Mouse (Mus musculus) liver, embryonic 15.5 days (tissue): ENCODE data around the gene Gm45234. TPM values are rescaled to one million over a fixed set of nuclear protein-coding genes. Genes with fewer than 3 reads are reported as not detected.
A peak's percentile ranks its signal among the peaks of the same experiment; 100 is the strongest.

Experiments used
- ATAC-seq: fragments of 200-750 bp; cut with Nextera tagmentation; 2 replicates; pipeline ENCODE4 v1.8.0; 2017; ENCODE audit warnings: moderate number of reproducible peaks, mild to moderate bottlenecking, moderate library complexity; ENCODE audit not compliant: insufficient read depth
- H3K27ac ChIP-seq: fragments of 300-500 bp; sonication (generic); replicated peaks from 2 replicates; pipeline ENCODE4 v1.5.1; 2015; ENCODE audit warnings: mild to moderate bottlenecking, inconsistent platforms
- H3K27me3 ChIP-seq: fragments of 300-500 bp; sonication (generic); 2 replicates; pipeline ENCODE4 v1.6.1; 2015; ENCODE audit warnings: mild to moderate bottlenecking, inconsistent platforms
- H3K36me3 ChIP-seq: fragments of 300-500 bp; sonication (generic); replicated peaks from 2 replicates; pipeline ENCODE4 v1.6.1; 2015; ENCODE audit warnings: moderate library complexity, mild to moderate bottlenecking, inconsistent platforms
- H3K4me1 ChIP-seq: fragments of 300-500 bp; sonication (generic); replicated peaks from 2 replicates; pipeline ENCODE4 v1.6.1; 2015; ENCODE audit warnings: inconsistent platforms
- H3K4me2 ChIP-seq: fragments of 300-500 bp; sonication (generic); 2 replicates; pipeline ENCODE4 v1.6.1; 2015; ENCODE audit warnings: moderate library complexity, mild to moderate bottlenecking, inconsistent platforms
- H3K4me3 ChIP-seq: fragments of 300-500 bp; sonication (generic); replicated peaks from 2 replicates; pipeline ENCODE4 v1.5.1; 2015; ENCODE audit warnings: mild to moderate bottlenecking, inconsistent platforms
- H3K9ac ChIP-seq: fragments of 300-500 bp; sonication (generic); 2 replicates; pipeline ENCODE4 v1.6.1; 2015; ENCODE audit warnings: moderate library complexity, mild to moderate bottlenecking, inconsistent platforms
- H3K9me3 ChIP-seq: fragments of 300-500 bp; sonication (generic); replicated peaks from 2 replicates; pipeline ENCODE4 v1.6.1; 2016; ENCODE audit warnings: inconsistent platforms
- WGBS: fragments of 180-500 bp; shearing (Covaris S2); methylation state at CpG from one replicate; pipeline ENCODE4 v1.1.7; 2015; ENCODE audit warnings: mixed read lengths; ENCODE audit not compliant: insufficient replicate concordance; 5-methylcytosine and 5-hydroxymethylcytosine counted together
- polyA plus RNA-seq: library from polyadenylated mRNA; unstranded; fragments of >200 nt; fragmentation: Nextera tagmentation; extraction: Ambion mirVana; gene quantifications from 2 replicates; pipeline ENCODE4 v1.2.1, GENCODE M21; 2015

The Gm45234 gene
- polyA plus RNA-seq, 1 experiment from 2014 or later = not detected

DNA sequence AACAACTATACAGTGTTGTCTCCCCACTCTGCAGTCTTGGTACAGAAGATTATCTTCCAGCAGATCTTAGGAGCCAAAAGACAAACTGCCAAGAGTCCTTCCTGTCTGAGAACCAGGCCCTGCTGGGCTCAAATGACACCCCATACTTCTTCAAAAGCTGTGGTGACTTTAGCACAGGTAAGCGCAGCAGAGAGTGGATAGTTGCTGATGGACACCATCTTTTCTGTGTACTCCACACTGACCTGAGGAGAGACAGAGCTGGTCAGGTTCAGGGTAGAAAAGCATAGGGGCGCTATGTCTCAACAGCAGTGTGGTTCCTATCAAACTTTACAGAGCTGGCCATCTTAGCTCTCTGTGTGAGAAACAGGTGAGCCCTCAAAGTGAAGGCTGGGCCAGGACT is 51.4 kb downstream of the Gm45234 start:
- peaks cover 98% of the 10 kb centered on the region for H3K36me3 ChIP-seq

DNA sequence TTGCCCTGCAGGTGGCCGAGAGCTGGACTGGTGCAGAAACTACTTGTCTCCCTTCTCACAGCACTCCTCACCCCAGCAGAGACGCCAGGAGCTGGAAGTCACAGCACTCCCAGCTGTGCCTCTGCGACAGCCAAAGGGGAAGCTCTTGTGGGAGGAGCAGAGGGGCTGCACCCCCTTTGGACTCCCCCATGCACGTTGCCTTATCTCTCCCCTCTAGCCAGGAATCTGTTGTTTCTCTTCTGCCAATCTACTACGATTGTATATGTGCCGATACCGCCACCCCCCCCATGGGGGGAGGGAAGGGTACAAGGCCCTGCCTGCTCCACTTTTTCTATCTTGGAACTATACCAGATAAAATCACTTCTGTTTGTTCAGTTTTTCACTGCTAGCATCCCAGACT is 52.0 kb downstream of the Gm45234 start:
- H3K4me3 ChIP-seq = no peak overlapping the region
- no peak overlapping the region for H3K4me2 ChIP-seq
- H3K4me1 ChIP-seq = peaks cover 29% of the 10 kb centered on the region
- peaks cover 99% of the 10 kb centered on the region for H3K36me3 ChIP-seq
- H3K9ac ChIP-seq = no peak overlapping the region
- no peak overlapping the region for H3K27ac ChIP-seq
- no peaks in the 10 kb centered on the region for H3K27me3 ChIP-seq
- WGBS = 38% methylated on average over 7 of the region's 7 CpGs
- ATAC-seq = no peak
- no peaks in the 10 kb centered on the region for H3K9me3 ChIP-seq

More for the DNA sequence above, 51.4 kb downstream of the Gm45234 start:
- H3K27ac ChIP-seq = no peak overlapping the region
- H3K9ac ChIP-seq = no peak overlapping the region
- no peaks in the 10 kb centered on the region for H3K9me3 ChIP-seq
- H3K4me2 ChIP-seq = no peak overlapping the region
- no peak overlapping the region for H3K4me3 ChIP-seq
- ATAC-seq = no peak
- peaks cover 32% of the 10 kb centered on the region for H3K4me1 ChIP-seq
- H3K27me3 ChIP-seq = no peaks in the 10 kb centered on the region
- WGBS = 82% methylated on average over 2 of the region's 2 CpGs

DNA sequence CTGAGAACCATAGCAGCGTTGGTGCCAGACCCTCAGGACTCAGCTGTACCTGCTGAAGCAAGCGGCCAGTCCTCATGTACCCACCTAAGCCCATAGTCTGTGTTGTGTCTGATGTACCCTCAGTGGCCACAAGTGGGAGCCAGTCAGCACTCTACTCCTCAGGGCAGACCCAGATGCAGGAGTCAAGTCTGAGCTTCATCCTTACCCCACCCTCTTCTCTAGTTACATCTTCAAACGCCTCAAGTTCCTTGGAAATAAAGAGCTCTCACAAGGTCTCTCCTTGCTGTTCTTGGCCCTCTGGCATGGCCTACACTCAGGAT is 53.1 kb downstream of the Gm45234 start:
- H3K27me3 ChIP-seq = no peaks in the 10 kb centered on the region
- peaks cover 19% of the 10 kb centered on the region; the same call in 1 of the 2 replicates for H3K4me1 ChIP-seq
- WGBS = 57% methylated on average over 3 of the region's 3 CpGs
- no peak overlapping the region for H3K4me3 ChIP-seq
- peak; percentile 51; the same call in 1 of the 2 replicates for ATAC-seq
- H3K9ac ChIP-seq = no peak overlapping the region
- H3K9me3 ChIP-seq = no peaks in the 10 kb centered on the region
- peaks cover 99% of the 10 kb centered on the region for H3K36me3 ChIP-seq
- H3K4me2 ChIP-seq = no peak overlapping the region
- no peak overlapping the region for H3K27ac ChIP-seq

DNA sequence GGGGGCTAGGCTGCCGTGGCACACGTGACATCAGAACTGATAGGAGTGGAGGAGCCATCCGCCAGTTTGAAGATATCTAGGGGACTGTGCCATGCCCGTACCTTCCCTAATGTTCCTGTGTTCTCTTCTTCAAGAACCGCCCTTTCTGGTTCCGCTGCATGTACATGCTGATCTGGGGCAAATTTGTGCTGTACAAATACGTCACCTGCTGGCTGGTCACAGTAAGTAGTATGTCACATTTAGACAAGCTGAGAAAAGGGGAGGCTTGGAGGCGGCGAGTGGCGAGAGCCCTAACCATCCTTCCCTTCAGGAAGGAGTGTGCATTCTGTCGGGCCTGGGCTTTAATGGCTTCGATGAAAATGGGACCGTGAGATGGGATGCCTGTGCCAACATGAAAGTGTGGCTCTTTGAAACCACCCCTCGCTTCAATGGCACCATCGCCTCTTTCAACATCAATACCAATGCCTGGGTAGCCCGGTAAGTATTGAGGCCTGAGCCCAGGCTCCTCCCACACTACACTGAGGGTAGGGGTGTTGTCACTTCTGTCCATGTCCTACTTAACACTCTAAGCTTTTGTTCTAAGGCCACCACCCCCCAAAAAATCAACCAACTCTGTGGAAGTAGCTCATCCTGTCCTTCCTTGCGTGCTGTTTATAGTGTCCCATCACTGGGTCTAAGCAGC is 53.6 kb downstream of the Gm45234 start:
- Histone ChIP-seq H3K36me3 (peaks cover 96% of the 10 kb centered on the region), H3K27me3 (no peaks in the 10 kb centered on the region), H3K4me2 (no peak overlapping the region), H3K4me1 (peaks cover 19% of the 10 kb centered on the region; the same call in 1 of the 2 replicates), H3K4me3 (no peak overlapping the region), H3K27ac (no peak overlapping the region), H3K9me3 (no peaks in the 10 kb centered on the region), H3K9ac (no peak overlapping the region)
- no peak for ATAC-seq
- WGBS = 75% methylated on average over 17 of the region's 17 CpGs

DNA sequence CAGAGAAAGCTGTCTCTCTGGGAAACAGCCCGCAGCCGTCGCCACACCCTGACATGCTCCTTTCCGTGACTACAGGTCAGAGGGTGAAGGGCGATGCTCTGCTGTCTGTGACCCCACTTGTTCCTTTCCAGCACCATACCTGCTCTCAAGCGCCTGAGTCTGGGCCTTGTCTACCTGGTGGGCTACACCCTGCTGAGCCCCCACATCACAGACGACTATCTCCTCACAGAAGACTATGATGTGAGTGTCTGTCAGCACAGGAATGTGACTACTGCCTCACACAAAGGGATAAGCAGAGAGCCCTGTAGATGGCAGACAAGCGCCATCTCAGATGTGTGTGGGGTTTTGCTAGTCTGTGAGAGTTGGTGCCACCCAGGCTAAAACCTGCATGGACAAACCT is 54.5 kb downstream of the Gm45234 start:
- Histone ChIP-seq H3K27me3 (no peaks in the 10 kb centered on the region), H3K4me3 (no peak overlapping the region), H3K27ac (no peak overlapping the region), H3K9me3 (no peaks in the 10 kb centered on the region), H3K4me1 (peaks cover 19% of the 10 kb centered on the region; the same call in 1 of the 2 replicates), H3K36me3 (peaks cover 92% of the 10 kb centered on the region), H3K4me2 (no peak overlapping the region), H3K9ac (no peak overlapping the region)
- WGBS = 88% methylated on average over 8 of the region's 8 CpGs
- ATAC-seq = no peak

DNA sequence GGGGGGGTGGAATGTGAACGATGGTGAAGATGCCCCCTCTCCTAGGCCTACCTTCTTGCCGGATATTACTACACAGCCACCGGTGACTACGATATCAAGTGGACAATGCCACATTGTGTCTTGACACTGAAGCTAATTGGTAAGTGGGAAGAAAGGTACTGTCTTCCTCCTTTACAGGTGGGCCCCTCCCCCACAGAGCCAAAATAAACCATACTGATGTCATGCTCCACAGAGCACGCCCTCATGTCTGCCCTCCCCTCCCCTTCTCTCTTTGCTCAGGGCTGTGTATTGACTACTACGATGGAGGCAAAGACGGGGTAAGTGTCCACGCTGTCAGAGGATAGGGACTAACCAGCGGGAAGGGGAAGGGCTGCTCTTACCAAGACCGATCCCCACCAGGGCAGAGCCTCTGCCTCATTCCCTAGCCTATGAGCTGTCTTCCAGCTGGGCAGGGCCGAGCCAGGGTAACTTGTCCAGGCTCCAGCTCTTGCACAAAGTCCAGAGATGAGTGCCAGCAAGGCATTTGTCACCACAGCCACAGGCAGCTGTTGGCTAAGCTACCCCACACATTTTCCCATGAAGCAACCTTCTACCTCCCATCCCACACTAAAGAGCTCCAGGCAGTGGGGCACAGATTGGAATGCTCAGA is 55.7 kb downstream of the Gm45234 start:
- Histone ChIP-seq H3K4me3 (no peak overlapping the region), H3K9ac (no peak overlapping the region), H3K9me3 (no peaks in the 10 kb centered on the region), H3K27me3 (no peaks in the 10 kb centered on the region), H3K27ac (peak overlapping the region; percentile 38; the same call in 1 of the 2 replicates), H3K4me2 (no peak overlapping the region), H3K4me1 (peaks cover 19% of the 10 kb centered on the region; the same call in 1 of the 2 replicates), H3K36me3 (peaks cover 90% of the 10 kb centered on the region)
- WGBS = 81% methylated on average over 11 of the region's 11 CpGs
- ATAC-seq = peak; percentile 7; the same call in 1 of the 2 replicates

DNA sequence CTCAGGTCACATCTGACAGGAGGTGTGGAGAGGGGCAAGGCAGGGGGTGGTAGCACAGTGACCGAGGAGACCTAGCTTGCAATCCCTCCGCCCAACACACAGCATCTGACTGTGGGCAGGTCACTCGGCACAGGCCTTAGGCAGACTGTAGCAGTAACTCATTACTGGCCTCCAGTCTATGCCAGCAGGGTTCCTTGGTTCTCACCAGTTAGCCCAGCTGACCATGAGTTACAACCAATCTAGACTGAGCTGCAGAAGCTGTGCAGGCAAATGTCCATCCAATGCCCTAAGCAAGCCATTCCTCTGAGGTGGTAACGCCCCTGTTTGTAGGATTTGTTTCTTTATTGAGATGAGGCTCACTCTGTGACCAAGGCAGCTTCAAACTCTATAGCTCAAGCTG is 56.5 kb downstream of the Gm45234 start:
- Histone ChIP-seq H3K27ac (0 out of 2 replicates have a peak overlapping the region, but pooled peaks have one; percentile 42), H3K27me3 (no peaks in the 10 kb centered on the region), H3K4me2 (no peak overlapping the region), H3K4me1 (peaks cover 21% of the 10 kb centered on the region; the same call in 1 of the 2 replicates), H3K9ac (no peak overlapping the region), H3K36me3 (peaks cover 83% of the 10 kb centered on the region), H3K9me3 (no peaks in the 10 kb centered on the region), H3K4me3 (no peak overlapping the region)
- WGBS = 79% methylated on average over 4 of the region's 4 CpGs
- ATAC-seq = no peak

DNA sequence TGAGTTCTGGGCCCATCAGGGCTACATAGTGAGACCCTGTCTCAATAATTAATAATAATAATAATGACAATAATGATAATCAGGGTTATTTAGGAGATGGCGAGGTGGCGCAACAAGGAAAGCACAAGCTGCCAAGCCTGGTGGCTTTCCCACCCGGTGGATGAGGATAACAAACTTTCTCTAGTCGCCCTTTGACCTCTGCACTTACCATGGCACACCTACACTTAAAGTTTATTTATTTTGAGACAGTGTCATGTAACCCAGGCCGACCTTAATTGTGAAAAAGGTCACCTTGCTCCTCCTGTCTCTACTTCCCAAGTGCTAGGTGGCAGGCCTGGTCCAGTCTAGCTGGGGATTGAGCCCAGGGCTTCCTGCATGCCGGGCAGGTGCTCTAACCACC is 57.1 kb downstream of the Gm45234 start:
- Histone ChIP-seq H3K4me3 (no peak overlapping the region), H3K4me1 (peaks cover 24% of the 10 kb centered on the region), H3K27ac (no peak overlapping the region), H3K9ac (no peak overlapping the region), H3K4me2 (no peak overlapping the region), H3K36me3 (peaks cover 77% of the 10 kb centered on the region), H3K27me3 (no peaks in the 10 kb centered on the region), H3K9me3 (no peaks in the 10 kb centered on the region)
- 78% methylated on average over 6 of the region's 6 CpGs for WGBS
- no peak for ATAC-seq

DNA sequence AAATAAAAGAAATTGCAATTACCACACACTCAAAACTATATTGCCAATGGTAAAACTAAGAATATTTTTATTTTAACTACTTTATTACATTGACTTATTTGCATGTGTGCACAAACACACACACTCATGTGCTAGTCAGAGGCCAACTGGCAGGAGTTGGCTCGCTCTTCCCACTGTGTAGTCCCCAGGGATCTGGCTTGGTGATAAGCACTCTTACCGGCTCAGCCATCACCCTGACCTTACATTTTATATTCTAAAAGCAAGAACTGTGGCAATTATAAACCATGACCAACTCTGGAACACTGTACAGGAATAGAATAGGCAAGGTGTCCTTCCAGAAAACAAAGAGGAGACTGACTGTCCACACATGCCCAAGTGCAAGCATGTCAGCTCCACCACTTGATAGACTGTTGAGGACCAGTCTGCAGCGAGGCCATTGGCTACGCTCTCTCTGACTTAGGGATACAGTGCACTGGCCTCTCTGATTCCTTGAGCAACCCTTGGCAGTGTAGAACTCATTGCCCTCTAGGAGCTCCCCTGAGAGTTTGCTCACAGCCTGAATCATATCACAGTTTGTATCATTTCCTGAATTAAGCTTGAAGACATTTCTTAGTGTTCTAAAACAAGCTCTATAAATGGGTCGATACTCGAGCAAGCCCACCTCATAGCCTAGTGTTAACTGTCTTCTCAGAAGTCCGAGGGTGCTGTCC is 59.2 kb downstream of the Gm45234 start:
- 81% methylated on average over 7 of the region's 7 CpGs for WGBS
- Histone ChIP-seq H3K4me3 (no peak overlapping the region), H3K9me3 (no peaks in the 10 kb centered on the region), H3K36me3 (peaks cover 55% of the 10 kb centered on the region), H3K27ac (no peak overlapping the region), H3K9ac (no peak overlapping the region), H3K27me3 (no peaks in the 10 kb centered on the region), H3K4me1 (peaks cover 30% of the 10 kb centered on the region), H3K4me2 (no peak overlapping the region)
- ATAC-seq = no peak

DNA sequence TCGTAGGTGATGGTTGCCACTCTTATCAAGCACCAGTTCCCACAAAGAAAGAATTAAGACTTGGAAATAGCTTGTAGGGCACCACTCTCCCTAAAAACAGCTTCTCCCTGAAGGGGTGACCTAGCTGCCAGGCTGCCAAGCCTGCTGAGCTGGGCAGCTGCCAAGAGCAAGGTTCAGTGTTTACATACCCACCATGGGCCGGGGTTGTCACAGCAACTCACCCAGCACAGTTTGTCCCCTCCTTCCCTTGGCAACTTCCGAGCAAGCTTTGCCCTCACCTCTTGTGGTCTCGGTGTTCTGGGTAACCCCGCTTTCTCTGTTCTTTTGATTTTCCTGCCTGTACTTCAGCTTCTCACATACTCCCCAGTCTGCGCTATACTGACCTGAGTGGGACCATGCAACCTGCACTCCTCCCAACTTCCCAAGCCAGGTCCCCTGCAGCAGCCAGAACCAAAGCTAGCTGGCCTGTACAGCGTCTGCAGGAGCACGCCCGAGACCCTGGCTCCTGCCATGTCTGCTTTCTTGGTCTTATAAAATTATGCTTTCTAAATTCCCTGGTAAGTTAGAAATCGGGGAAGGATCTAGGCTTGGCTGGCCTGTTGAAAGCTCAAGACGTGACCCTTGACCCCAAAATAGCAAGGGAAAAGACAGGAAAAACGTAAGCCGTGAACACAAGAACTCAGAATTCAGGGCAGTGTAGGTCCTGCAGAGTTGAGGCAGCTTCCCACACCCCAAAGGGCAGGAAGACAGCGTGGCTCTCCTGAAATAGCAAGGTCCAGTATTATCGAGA is 61.5 kb downstream of the Gm45234 start:
- H3K4me3 ChIP-seq = no peak overlapping the region
- peaks cover 28% of the 10 kb centered on the region for H3K4me1 ChIP-seq
- H3K9ac ChIP-seq = no peak overlapping the region
- H3K4me2 ChIP-seq = no peak overlapping the region
- ATAC-seq = 0 out of 2 replicates have a peak, but pooled peaks have one; percentile 23
- no peaks in the 10 kb centered on the region for H3K9me3 ChIP-seq
- 76% methylated on average over 15 of the region's 15 CpGs for WGBS
- no peaks in the 10 kb centered on the region for H3K27me3 ChIP-seq
- H3K27ac ChIP-seq = no peak overlapping the region; the same call in 1 of the 2 replicates
- peaks cover 33% of the 10 kb centered on the region for H3K36me3 ChIP-seq
